Mouse (Mus musculus) layer of hippocampus, postnatal 25 days (tissue): ENCODE results near the gene Olfr877. TPM values are rescaled to one million over a fixed set of nuclear protein-coding genes. Genes with fewer than 3 reads are reported as not detected.

ENCODE experiments used
- DNase-seq, 2 experiments: peaks; one replicate each; pipeline ENCODE4 v3.0.0; 2022; ENCODE audit warnings: mixed read lengths in 2 of 2, low spot score in 1 of 2; ENCODE audit errors: extremely low spot score in 1 of 2
- total RNA-seq, 2 experiments: library from RNA; stranded (reverse); gene quantifications; 2 replicates each; pipeline ENCODE4 v1.2.3; 2021

Gene Olfr877
- not detected for total RNA-seq

DNA sequence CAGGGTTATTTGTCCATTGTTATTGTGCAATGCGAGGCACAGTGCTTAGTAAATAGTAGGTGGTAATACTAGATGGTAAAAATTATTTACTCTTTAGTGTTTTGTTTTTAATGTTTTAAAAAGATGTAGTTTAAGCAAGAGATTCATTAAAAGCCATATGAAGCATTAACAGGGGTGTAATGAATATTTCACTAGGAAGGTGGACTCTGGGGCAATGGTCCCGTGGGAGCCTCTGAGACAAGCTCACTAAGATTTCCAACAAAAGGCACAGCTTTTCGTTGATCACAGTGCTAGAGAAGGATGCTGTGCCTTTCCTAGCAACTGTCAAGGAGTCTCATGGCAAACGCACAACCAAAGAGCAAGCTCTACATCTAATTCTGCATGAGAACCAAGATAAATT lies at the start of gene Olfr877:
Gene Olfr877 (plus strand): TSS at position 301 of the 400 bp plus-strand sequence.
- DNase-seq: no peak

GRCm38 (mm10) chr9:37807235-37807634 lies 46.8 kb upstream of the Olfr877 start:
- DNase-seq: no peak

DNA sequence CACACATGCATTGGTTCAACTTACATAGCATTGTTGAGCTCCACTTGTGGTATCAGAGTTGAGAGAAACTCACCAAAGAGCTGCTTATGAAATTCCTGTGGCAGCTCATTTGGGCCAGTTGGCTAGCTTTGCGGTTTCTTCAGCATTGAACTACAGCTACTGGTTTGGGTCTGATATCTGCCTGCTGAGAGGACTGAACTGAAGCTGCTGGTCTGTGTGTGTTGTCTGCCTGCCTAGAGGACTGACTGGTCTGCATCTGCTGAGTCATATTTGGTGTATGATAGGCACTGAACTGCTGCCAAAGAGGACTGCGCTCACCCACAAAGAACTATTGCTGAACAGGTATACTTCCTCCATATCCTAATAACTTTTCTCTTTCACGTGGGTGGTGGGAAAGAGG lies 45.6 kb upstream of the Olfr877 start:
- DNase-seq: no peak

DNA sequence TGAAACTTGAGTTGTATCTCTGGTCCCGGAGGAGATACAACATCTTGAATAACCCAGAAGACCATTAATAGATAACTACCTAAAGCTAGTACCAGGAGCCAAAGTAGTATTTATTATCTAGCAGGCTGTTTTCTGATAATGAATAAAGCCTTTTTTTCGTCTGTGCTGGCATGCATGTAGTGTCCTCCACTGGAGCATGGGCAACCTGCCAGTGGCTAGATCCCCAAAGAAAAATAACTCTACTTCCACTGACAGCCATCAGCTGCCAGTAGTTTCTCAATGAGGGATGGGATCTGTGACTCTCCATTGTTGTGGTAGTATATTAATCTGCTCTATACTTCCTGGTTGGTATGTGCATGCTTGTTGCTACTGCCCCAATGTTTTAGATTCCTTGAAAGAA lies 45.1 kb upstream of the Olfr877 start:
- DNase-seq: no peak

GRCm38 (mm10) chr9:37814696-37815095 lies 39.4 kb upstream of the Olfr877 start:
- DNase-seq: no peak

DNA sequence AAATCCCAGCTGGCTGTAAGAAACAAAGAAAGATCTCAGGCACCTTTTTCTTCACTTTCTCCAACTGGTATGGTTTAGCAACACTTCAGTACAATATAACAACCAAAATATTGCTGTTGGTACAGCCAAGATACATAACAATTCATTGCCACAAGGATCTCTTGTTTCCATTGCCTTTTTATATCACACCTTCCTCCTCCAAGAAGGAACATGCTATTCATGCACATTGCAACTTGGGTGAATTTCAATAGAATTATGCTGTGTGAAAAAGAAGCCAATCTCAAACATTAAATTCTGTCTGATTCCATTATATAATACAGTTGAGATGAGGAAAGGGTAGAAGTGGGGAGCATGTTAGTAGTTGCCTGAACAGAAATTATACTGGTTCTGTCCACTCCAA lies 24.2 kb upstream of the Olfr877 start:
- no peak for DNase-seq

DNA sequence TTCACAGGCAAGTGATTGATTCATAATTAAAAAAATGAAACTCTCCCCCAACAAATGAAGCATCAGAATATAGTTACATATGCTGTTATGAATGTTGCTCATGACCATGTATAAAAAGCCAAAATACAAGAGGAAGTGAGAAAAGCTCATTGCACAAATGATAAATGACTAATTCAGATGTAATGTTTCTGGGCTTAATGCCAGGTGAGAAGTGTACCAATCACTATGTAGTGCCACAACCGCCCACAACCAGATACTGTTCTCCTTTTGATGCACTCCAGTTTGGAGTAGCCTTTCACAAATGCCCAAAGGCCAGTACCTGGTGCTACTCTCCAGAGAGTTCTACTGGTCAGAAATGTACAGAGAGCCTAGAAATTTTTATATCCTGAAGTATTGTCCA lies 20.7 kb upstream of the Olfr877 start:
- DNase-seq: no peak

DNA sequence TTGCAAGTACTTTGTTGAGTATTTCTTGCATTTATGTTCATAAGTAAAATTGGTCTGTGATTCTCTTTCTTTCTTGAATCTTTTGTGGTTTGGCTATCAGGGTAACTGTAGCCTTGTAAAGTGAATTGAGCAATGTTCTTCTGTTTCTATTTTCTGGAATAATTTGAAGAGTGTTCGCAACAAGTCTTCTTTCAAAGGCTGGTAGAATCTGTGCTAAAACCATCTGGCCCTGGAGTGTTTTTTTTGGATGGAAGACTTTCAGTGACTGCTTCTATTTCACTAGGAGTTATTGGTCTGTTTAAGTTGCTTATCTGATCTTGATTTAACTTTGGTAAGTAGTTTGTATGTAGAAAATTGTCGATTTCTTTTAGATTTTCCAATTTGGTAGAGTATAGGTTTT lies 4.8 kb upstream of the Olfr877 start:
- DNase-seq: no peak

DNA sequence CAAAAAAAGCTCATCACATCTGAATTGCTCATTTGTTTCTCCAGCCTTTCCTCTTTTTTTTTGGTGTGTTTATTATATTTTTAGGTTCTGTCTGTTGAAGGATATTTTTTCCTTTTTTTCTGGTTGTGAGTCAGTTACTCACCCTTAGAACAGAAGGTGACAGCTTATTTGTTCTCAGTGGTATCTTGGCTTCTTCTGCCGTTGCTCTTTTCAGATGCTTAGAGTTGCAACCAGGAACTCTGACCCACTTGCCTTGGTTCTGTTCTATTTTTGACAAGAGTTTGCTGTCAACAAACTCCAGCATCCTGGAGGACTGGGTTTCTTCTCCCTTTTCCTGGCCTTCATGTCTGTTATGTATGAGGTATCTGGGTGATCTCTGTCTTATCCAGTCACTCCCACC lies 9.3 kb downstream of the Olfr877 start:
- no peak for DNase-seq

DNA sequence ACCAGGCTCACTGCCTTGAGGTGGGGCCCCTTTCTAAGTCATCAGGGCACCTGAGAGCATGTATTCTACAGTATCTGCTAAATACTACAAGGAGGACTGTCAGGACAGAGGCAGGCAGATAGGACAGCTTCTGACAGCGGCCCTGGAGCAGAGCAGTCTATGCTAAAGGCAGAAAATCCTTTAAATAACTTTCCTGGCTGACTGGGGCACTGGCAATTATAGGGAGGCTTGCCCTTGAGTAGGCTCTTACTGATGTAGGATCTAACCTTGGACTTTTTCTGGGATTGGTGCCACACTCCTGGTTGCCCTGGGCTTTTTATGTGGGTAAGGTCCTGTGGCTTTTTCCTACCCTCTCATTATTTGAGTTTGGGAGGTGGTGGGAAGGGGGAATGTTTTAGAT lies 16.2 kb downstream of the Olfr877 start:
- no peak for DNase-seq

GRCm38 (mm10) chr9:37871097-37871496 lies 17.0 kb downstream of the Olfr877 start:
- no peak for DNase-seq

GRCm38 (mm10) chr9:37871536-37871935 lies 17.5 kb downstream of the Olfr877 start:
- no peak for DNase-seq

GRCm38 (mm10) chr9:37890960-37891359 lies 36.9 kb downstream of the Olfr877 start:
- DNase-seq: no peak

GRCm38 (mm10) chr9:37896661-37897060 lies 42.6 kb downstream of the Olfr877 start, which contains the start of gene Olfr145:
Gene Olfr145 (plus strand): TSS chr9:37896724.
- no peak for DNase-seq

DNA sequence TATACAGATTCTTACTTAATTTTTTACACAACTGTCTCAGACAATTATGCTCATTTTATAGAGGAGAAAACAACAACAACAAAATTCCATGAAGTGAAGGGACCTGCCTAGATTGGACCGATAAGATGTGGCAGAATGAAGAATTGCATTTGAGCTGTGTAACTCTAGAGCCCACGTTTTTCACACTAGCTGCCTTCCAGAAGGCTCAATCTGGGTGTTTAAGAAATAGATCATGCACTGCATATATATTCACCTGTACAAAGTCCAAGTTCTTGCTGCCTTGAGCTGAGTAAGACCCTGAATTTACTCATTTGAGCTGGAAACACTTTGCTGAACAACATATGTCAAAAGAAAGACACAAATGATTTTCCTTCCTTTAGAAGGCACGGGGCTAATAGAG lies 51.5 kb downstream of the Olfr877 start:
- no peak for DNase-seq

Other genes with a start within 250 kb of the Olfr877 start
- gene Spa17, start 240.5 kb upstream of the Olfr877 start, total RNA-seq: 1 to 10 TPM; 2.3 to 2.8 TPM
- 10 to 100 TPM; 47.4 to 49.8 TPM for gene Tbrg1, start 197.0 kb upstream of the Olfr877 start, total RNA-seq
- gene Panx3, start 185.0 kb upstream of the Olfr877 start, total RNA-seq: not detected
- not detected for gene Olfr160, start 138.0 kb upstream of the Olfr877 start, total RNA-seq
- gene Olfr874, start 109.2 kb upstream of the Olfr877 start, total RNA-seq: not detected
- gene Olfr875, start 82.4 kb upstream of the Olfr877 start, total RNA-seq: not detected
- not detected for gene Olfr876, start 51.2 kb upstream of the Olfr877 start, total RNA-seq
- gene Olfr145, start 42.5 kb downstream of the Olfr877 start, total RNA-seq: not detected
- gene Olfr878, start 63.6 kb downstream of the Olfr877 start, total RNA-seq: not detected
- not detected for gene Olfr881, start 137.6 kb downstream of the Olfr877 start, total RNA-seq
- gene Olfr883, start 171.5 kb downstream of the Olfr877 start, total RNA-seq: not detected
- gene Olfr884, start 192.3 kb downstream of the Olfr877 start, total RNA-seq: not detected
- gene Olfr885, start 207.1 kb downstream of the Olfr877 start, total RNA-seq: not detected
- not detected for gene Olfr887, start 229.8 kb downstream of the Olfr877 start, total RNA-seq